Mouse (Mus musculus): ENCODE results near the gene Kctd8. TPM values are rescaled to one million over a fixed set of nuclear protein-coding genes. Genes with fewer than 3 reads are reported as not detected.

The Kctd8 gene
- total RNA-seq, 1 experiment = 0.62 TPM

DNA sequence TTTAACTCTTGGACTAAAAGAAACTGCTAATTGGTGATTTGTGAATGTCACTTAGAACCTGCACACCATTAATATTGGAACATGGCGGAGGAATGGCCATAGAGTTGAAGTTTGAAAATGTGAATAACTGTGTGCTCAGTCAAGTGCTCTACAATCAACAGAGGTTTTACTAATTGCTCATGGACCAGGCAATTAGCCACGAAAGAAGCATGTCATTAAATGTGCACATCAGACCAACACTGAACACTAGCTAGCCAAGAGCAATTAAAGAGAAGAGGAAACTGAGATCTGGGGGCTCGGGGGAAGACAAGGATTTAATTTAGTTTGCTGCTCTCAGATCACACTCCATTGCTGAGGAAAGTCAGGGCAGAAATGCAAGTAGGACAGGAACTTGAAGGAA, 126.3 kb downstream of the Kctd8 start:
- in situ Hi-C loops (cut with MboI; ENCODE audit: low sequenced_read_pairs in 2 of 2, unreplicated experiment in 2 of 2) = no loop called here
- no peaks in the 10 kb centered on the region for H3K36me3 ChIP-seq (ENCODE audit: control insufficient read depth, insufficient read depth, low read length, poor library complexity, severe bottlenecking)
- DNase-seq (ENCODE audit: low read depth, low spot score) = no peak
- H3K9ac ChIP-seq (ENCODE audit: insufficient read depth, low read depth, low read length, poor library complexity, severe bottlenecking) = no peak overlapping the region
- H3K27ac ChIP-seq (ENCODE audit: insufficient read depth, low read depth, low read length, poor library complexity, severe bottlenecking) = no peak overlapping the region
- H3K4me3 ChIP-seq (ENCODE audit: insufficient read depth in 1 of 2, low read depth in 1 of 2, low read length in 2 of 2, poor library complexity in 1 of 2, severe bottlenecking in 1 of 2) = no peak overlapping the region
- no peaks in the 10 kb centered on the region for H3K4me1 ChIP-seq (ENCODE audit: control insufficient read depth in 2 of 2, insufficient read depth in 2 of 2, low read length in 2 of 2, poor library complexity in 1 of 2)
- no peak for TF ChIP-seq HCFC1 (IDR thresholded peaks at IDR 0.05; ENCODE audit: borderline replicate concordance, insufficient read depth, low read length)
- no peak for TF ChIP-seq MAFK (IDR thresholded peaks at IDR 0.05; ENCODE audit: insufficient read depth, low read depth, low read length)
- no peak for TF ChIP-seq CHD2 (IDR thresholded peaks at IDR 0.05; ENCODE audit: low read depth, low read length)
- TF ChIP-seq ZC3H11A (IDR thresholded peaks at IDR 0.05; ENCODE audit: borderline replicate concordance, low read depth, low read length) = no peak
- TF ChIP-seq ZNF384 (IDR thresholded peaks at IDR 0.05; ENCODE audit: low read depth, low read length) = no peak
- no peaks in the 10 kb centered on the region for H3K9me3 ChIP-seq (ENCODE audit: control insufficient read depth, insufficient read depth, low read depth, low read length)

DNA sequence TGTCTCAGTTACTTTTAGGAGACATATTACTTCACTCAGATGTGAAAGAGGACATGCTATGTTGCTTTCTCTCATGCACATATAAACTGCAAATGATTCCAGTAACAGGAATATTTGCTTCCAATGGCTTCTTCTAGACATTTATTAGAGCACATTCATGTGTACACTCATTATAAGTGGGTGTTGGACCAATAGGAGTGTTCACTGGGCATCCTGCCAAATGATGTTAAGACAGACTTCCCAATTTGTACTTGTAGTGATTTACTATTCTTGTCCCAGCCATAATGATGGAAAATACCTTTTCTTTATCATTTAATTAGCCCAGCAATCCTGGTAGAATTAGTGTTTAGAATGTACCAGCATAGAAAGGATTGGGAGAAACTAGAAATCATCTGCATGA, 132.1 kb downstream of the Kctd8 start:
- in situ Hi-C loops (cut with MboI; ENCODE audit: low sequenced_read_pairs in 2 of 2, unreplicated experiment in 2 of 2) = no loop called here
- no peak overlapping the region for H3K27ac ChIP-seq (ENCODE audit: insufficient read depth, low read depth, low read length, poor library complexity, severe bottlenecking)
- H3K4me3 ChIP-seq (ENCODE audit: insufficient read depth in 1 of 2, low read depth in 1 of 2, low read length in 2 of 2, poor library complexity in 1 of 2, severe bottlenecking in 1 of 2) = no peak overlapping the region
- H3K9ac ChIP-seq (ENCODE audit: insufficient read depth, low read depth, low read length, poor library complexity, severe bottlenecking) = no peak overlapping the region
- H3K9me3 ChIP-seq (ENCODE audit: control insufficient read depth, insufficient read depth, low read depth, low read length) = no peaks in the 10 kb centered on the region
- DNase-seq (ENCODE audit: low read depth, low spot score) = no peak
- TF ChIP-seq ZNF384 (IDR thresholded peaks at IDR 0.05; ENCODE audit: low read depth, low read length) (no peak), ZC3H11A (IDR thresholded peaks at IDR 0.05; ENCODE audit: borderline replicate concordance, low read depth, low read length) (no peak)
- H3K36me3 ChIP-seq (ENCODE audit: control insufficient read depth, insufficient read depth, low read length, poor library complexity, severe bottlenecking) = no peaks in the 10 kb centered on the region
- H3K4me1 ChIP-seq (ENCODE audit: control insufficient read depth in 2 of 2, insufficient read depth in 2 of 2, low read length in 2 of 2, poor library complexity in 1 of 2) = no peaks in the 10 kb centered on the region

DNA sequence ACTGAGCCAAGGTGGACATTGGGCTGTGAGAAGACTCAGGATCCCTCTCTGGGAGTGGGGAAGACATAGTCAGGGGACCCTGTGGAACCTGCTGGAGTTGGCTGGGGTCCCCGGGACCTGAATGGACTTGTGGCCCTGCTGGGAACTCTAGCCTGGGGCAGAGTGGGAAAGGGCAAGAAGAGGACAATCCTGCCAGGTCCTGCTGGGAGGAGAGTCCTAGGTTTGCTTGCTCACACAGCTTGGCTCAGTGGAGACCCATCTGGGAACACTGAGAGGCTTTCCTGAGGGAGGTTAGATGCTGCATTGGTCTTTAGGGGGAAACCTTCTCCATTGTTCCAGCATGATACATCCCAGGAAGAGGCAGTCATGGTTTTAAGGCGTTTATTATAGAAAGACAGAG, 133.8 kb downstream of the Kctd8 start:
- DNase-seq (ENCODE audit: low read depth, low spot score) = no peak
- Histone ChIP-seq H3K4me1 (ENCODE audit: control insufficient read depth in 2 of 2, insufficient read depth in 2 of 2, low read length in 2 of 2, poor library complexity in 1 of 2) (no peaks in the 10 kb centered on the region), H3K4me3 (ENCODE audit: insufficient read depth in 1 of 2, low read depth in 1 of 2, low read length in 2 of 2, poor library complexity in 1 of 2, severe bottlenecking in 1 of 2) (no peak overlapping the region), H3K9ac (ENCODE audit: insufficient read depth, low read depth, low read length, poor library complexity, severe bottlenecking) (no peak overlapping the region), H3K36me3 (ENCODE audit: control insufficient read depth, insufficient read depth, low read length, poor library complexity, severe bottlenecking) (no peaks in the 10 kb centered on the region), H3K27ac (ENCODE audit: insufficient read depth, low read depth, low read length, poor library complexity, severe bottlenecking) (no peak overlapping the region), H3K9me3 (ENCODE audit: control insufficient read depth, insufficient read depth, low read depth, low read length) (no peaks in the 10 kb centered on the region)
- in situ Hi-C loops (cut with MboI; ENCODE audit: low sequenced_read_pairs in 2 of 2, unreplicated experiment in 2 of 2) = no loop called here
- TF ChIP-seq CHD2 (IDR thresholded peaks at IDR 0.05; ENCODE audit: low read depth, low read length) (no peak), ZC3H11A (IDR thresholded peaks at IDR 0.05; ENCODE audit: borderline replicate concordance, low read depth, low read length) (no peak), HCFC1 (IDR thresholded peaks at IDR 0.05; ENCODE audit: borderline replicate concordance, insufficient read depth, low read length) (no peak), ZNF384 (IDR thresholded peaks at IDR 0.05; ENCODE audit: low read depth, low read length) (no peak), MAFK (IDR thresholded peaks at IDR 0.05; ENCODE audit: insufficient read depth, low read depth, low read length) (no peak)

DNA sequence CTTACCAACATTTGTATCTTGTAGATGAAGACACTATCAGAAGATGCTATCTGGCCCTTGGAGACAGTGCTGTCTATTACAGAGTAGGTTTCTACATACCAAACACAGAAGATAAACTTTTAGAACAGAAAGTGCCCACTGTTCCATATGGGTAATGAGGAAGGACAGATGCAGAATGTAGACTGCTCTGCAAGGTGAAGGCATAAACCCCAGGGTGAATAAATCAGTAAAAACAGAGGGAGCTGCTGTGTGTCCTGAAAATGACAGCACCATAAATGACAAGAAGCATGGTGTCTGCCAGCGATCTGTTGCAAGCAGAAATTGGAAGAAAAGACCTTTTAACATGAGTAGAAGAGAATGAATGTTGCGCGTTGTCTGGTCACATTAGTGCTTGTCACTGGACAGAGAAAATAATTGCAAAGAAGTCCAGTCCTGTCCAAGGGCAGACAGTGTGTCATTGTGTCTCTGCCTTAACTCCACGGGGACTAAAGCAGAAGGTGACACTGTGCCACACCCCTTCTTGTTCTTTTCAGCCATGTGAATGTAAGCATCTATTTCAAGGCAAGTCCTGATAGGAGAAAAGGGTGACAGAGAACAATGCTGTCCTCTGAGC, 181.5 kb downstream of the Kctd8 start:
- Histone ChIP-seq H3K4me3 (ENCODE audit: insufficient read depth in 1 of 2, low read depth in 1 of 2, low read length in 2 of 2, poor library complexity in 1 of 2, severe bottlenecking in 1 of 2) (no peak overlapping the region), H3K27ac (ENCODE audit: insufficient read depth, low read depth, low read length, poor library complexity, severe bottlenecking) (no peak overlapping the region), H3K4me1 (ENCODE audit: control insufficient read depth in 2 of 2, insufficient read depth in 2 of 2, low read length in 2 of 2, poor library complexity in 1 of 2) (no peaks in the 10 kb centered on the region), H3K9ac (ENCODE audit: insufficient read depth, low read depth, low read length, poor library complexity, severe bottlenecking) (no peak overlapping the region), H3K9me3 (ENCODE audit: control insufficient read depth, insufficient read depth, low read depth, low read length) (no peaks in the 10 kb centered on the region), H3K36me3 (ENCODE audit: control insufficient read depth, insufficient read depth, low read length, poor library complexity, severe bottlenecking) (no peaks in the 10 kb centered on the region)
- no peak for DNase-seq (ENCODE audit: low read depth, low spot score)
- TF ChIP-seq HCFC1 (IDR thresholded peaks at IDR 0.05; ENCODE audit: borderline replicate concordance, insufficient read depth, low read length) = no peak
- TF ChIP-seq ZC3H11A (IDR thresholded peaks at IDR 0.05; ENCODE audit: borderline replicate concordance, low read depth, low read length) = no peak
- TF ChIP-seq MAFK (IDR thresholded peaks at IDR 0.05; ENCODE audit: insufficient read depth, low read depth, low read length) = no peak
- TF ChIP-seq ZNF384 (IDR thresholded peaks at IDR 0.05; ENCODE audit: low read depth, low read length) = no peak
- in situ Hi-C loops (cut with MboI; ENCODE audit: low sequenced_read_pairs in 2 of 2, unreplicated experiment in 2 of 2) = no loop called here

DNA sequence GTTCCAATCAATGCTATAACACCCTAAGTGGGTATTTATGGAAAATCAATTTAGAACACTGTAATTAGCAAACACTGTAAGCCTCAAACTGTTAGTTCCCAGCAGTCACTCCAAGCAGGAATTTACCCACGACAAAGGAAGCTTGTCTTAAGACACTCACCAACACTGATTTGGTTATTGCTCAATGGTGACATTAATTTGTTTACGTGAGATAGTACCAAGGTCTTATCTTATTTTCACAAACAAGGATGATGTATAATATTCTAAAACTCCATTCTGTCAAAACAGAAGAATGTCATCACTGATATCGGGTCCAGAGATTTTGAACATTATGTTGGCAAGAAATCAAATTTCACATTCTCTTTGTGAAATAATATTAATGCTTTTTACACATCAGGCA, 185.0 kb downstream of the Kctd8 start:
- Histone ChIP-seq H3K4me1 (ENCODE audit: control insufficient read depth in 2 of 2, insufficient read depth in 2 of 2, low read length in 2 of 2, poor library complexity in 1 of 2) (no peaks in the 10 kb centered on the region), H3K36me3 (ENCODE audit: control insufficient read depth, insufficient read depth, low read length, poor library complexity, severe bottlenecking) (no peaks in the 10 kb centered on the region), H3K9ac (ENCODE audit: insufficient read depth, low read depth, low read length, poor library complexity, severe bottlenecking) (no peak overlapping the region), H3K9me3 (ENCODE audit: control insufficient read depth, insufficient read depth, low read depth, low read length) (no peaks in the 10 kb centered on the region), H3K4me3 (ENCODE audit: insufficient read depth in 1 of 2, low read depth in 1 of 2, low read length in 2 of 2, poor library complexity in 1 of 2, severe bottlenecking in 1 of 2) (no peak overlapping the region), H3K27ac (ENCODE audit: insufficient read depth, low read depth, low read length, poor library complexity, severe bottlenecking) (no peak overlapping the region)
- DNase-seq (ENCODE audit: low read depth, low spot score) = no peak
- TF ChIP-seq ZC3H11A (IDR thresholded peaks at IDR 0.05; ENCODE audit: borderline replicate concordance, low read depth, low read length) (no peak), CHD2 (IDR thresholded peaks at IDR 0.05; ENCODE audit: low read depth, low read length) (no peak)
- in situ Hi-C loops (cut with MboI; ENCODE audit: low sequenced_read_pairs in 2 of 2, unreplicated experiment in 2 of 2) = no loop called here
